Mouse (Mus musculus) stomach, embryonic 15.5 days (tissue): ENCODE data around the gene Gm21304. TPM values are rescaled to one million over a fixed set of nuclear protein-coding genes. Genes with fewer than 3 reads are reported as not detected.
"Not testable (repeated sequence)": the region's sequence is repeated elsewhere in the genome, so short reads cannot be mapped to it uniquely, and the experiment has no call there.

Source experiments
- ATAC-seq: fragments of 200-750 bp; cut with Nextera tagmentation; 2 replicates; pipeline ENCODE4 v1.8.0; 2017; ENCODE audit warnings: low read depth, moderate number of reproducible peaks, moderate TSS enrichment; ENCODE audit not compliant: insufficient read depth, low FRiP score
- H3K27ac ChIP-seq: fragments of 300-500 bp; sonication (generic); 2 replicates; pipeline ENCODE4 v1.5.1; 2015; ENCODE audit warnings: mild to moderate bottlenecking, inconsistent platforms
- H3K27me3 ChIP-seq: fragments of 300-500 bp; sonication (generic); replicated peaks from 2 replicates; pipeline ENCODE4 v1.6.1; 2015; ENCODE audit warnings: inconsistent platforms
- H3K36me3 ChIP-seq: fragments of 300-500 bp; sonication (generic); 2 replicates; pipeline ENCODE4 v1.6.1; 2015; ENCODE audit warnings: inconsistent platforms
- H3K4me1 ChIP-seq: fragments of 300-500 bp; sonication (generic); 2 replicates; pipeline ENCODE4 v1.6.1; 2015; ENCODE audit warnings: inconsistent platforms
- H3K4me2 ChIP-seq: fragments of 300-500 bp; sonication (generic); 2 replicates; pipeline ENCODE4 v1.6.1; 2015; ENCODE audit warnings: mild to moderate bottlenecking, inconsistent platforms
- H3K4me3 ChIP-seq: fragments of 300-500 bp; sonication (generic); replicated peaks from 2 replicates; pipeline ENCODE4 v1.5.1; 2015; ENCODE audit warnings: inconsistent platforms
- H3K9ac ChIP-seq: fragments of 300-500 bp; sonication (generic); 2 replicates; pipeline ENCODE4 v1.6.1; 2015; ENCODE audit warnings: inconsistent platforms
- H3K9me3 ChIP-seq: fragments of 300-500 bp; sonication (generic); 2 replicates; pipeline ENCODE4 v1.6.1; 2016; ENCODE audit warnings: inconsistent platforms
- WGBS: fragments of 180-500 bp; shearing (Covaris S2); methylation state at CpG from one replicate; pipeline ENCODE4 v1.1.7; 2015; 5-methylcytosine and 5-hydroxymethylcytosine counted together
- polyA plus RNA-seq: library from polyadenylated mRNA; unstranded; fragments of >200 nt; fragmentation: Nextera tagmentation; extraction: Ambion mirVana; gene quantifications from 2 replicates; pipeline ENCODE4 v1.2.1, GENCODE M21; 2015

The Gm21304 gene
- not detected in 2 replicates for polyA plus RNA-seq

- H3K4me1 ChIP-seq, H3K4me3 ChIP-seq, H3K27ac ChIP-seq, H3K4me2 ChIP-seq, H3K27me3 ChIP-seq, H3K36me3 ChIP-seq, H3K9ac ChIP-seq, H3K9me3 ChIP-seq, ATAC-seq: not testable (repeated sequence)
- WGBS = no CpG with 5 or more reads among the region's 3 CpGs
Observed at GRCm38 (mm10) chr10:104168215-104168614, at the start of gene Gm21304. Gene Gm21304 (plus strand): TSS chr10:104168515.

DNA sequence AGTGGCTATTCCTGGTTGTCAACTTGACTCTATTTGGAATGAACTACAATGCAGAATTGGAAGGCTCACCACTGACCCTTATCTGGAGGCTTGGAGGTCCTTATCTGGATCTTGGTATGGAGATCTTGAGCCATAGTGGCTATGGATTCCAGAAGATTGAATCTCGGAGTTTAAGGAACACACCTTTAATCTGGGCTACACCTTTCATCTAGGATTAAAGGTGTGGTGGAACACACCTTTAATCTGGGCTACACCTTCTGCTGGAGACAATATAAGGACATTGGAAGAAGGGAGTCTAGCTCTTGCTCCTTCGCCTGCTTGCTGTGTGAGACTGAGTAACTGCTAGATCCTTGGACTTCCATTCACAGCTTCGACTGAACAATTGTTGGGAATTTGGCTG lies 25.6 kb upstream of the Gm21304 start, which contains the start of gene Gm21293:
Gene Gm21293 (plus strand): TSS at position 301 of the 400 bp plus-strand sequence.
- not testable (repeated sequence) for H3K4me1 ChIP-seq, ATAC-seq, H3K27ac ChIP-seq, H3K4me3 ChIP-seq, H3K4me2 ChIP-seq, H3K27me3 ChIP-seq, H3K9ac ChIP-seq, H3K9me3 ChIP-seq, H3K36me3 ChIP-seq
- WGBS = no CpG with 5 or more reads among the region's 3 CpGs

DNA sequence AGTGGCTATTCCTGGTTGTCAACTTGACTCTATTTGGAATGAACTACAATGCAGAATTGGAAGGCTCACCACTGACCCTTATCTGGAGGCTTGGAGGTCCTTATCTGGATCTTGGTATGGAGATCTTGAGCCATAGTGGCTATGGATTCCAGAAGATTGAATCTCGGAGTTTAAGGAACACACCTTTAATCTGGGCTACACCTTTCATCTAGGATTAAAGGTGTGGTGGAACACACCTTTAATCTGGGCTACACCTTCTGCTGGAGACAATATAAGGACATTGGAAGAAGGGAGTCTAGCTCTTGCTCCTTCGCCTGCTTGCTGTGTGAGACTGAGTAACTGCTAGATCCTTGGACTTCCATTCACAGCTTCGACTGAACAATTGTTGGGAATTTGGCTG lies 17.1 kb upstream of the Gm21304 start, which contains the start of gene Gm6763:
Gene Gm6763 (plus strand): TSS at position 301 of the 400 bp plus-strand sequence.
- not testable (repeated sequence) for H3K4me3 ChIP-seq, H3K4me1 ChIP-seq, H3K27me3 ChIP-seq, H3K36me3 ChIP-seq, H3K4me2 ChIP-seq, ATAC-seq, H3K9ac ChIP-seq, H3K27ac ChIP-seq, H3K9me3 ChIP-seq
- no CpG with 5 or more reads among the region's 3 CpGs for WGBS

GRCm38 (mm10) chr10:104159706-104160105 lies 8.6 kb upstream of the Gm21304 start, which contains the start of gene Gm8764:
Gene Gm8764 (plus strand): TSS chr10:104160006.
- not testable (repeated sequence) for H3K4me2 ChIP-seq, H3K4me1 ChIP-seq, H3K4me3 ChIP-seq, H3K36me3 ChIP-seq, H3K9me3 ChIP-seq, H3K27ac ChIP-seq, H3K9ac ChIP-seq, ATAC-seq, H3K27me3 ChIP-seq
- no CpG with 5 or more reads among the region's 3 CpGs for WGBS

GRCm38 (mm10) chr10:104176724-104177123 lies 8.4 kb downstream of the Gm21304 start, which contains the start of gene Gm21312:
Gene Gm21312 (plus strand): TSS chr10:104177024.
- not testable (repeated sequence) for H3K4me1 ChIP-seq, H3K36me3 ChIP-seq
- no CpG with 5 or more reads among the region's 3 CpGs for WGBS

GRCm38 (mm10) chr10:104185233-104185632 lies 16.9 kb downstream of the Gm21304 start, which contains the start of gene Gm20765:
Gene Gm20765 (plus strand): TSS chr10:104185533.
- not testable (repeated sequence) for H3K9ac ChIP-seq, H3K27me3 ChIP-seq, H3K4me2 ChIP-seq, H3K27ac ChIP-seq, ATAC-seq, H3K36me3 ChIP-seq, H3K4me1 ChIP-seq, H3K9me3 ChIP-seq, H3K4me3 ChIP-seq
- WGBS = no CpG with 5 or more reads among the region's 3 CpGs

More at GRCm38 (mm10) chr10:104176724-104177123, 8.4 kb downstream of the Gm21304 start, which contains the start of gene Gm21312:
- H3K27me3 ChIP-seq, H3K4me2 ChIP-seq, H3K9me3 ChIP-seq, H3K9ac ChIP-seq, H3K4me3 ChIP-seq, H3K27ac ChIP-seq, ATAC-seq: not testable (repeated sequence)

GRCm38 (mm10) chr10:104193742-104194141 lies 25.4 kb downstream of the Gm21304 start, which contains the start of gene Gm4340:
Gene Gm4340 (plus strand): TSS chr10:104194042.
- not testable (repeated sequence) for ATAC-seq, H3K9me3 ChIP-seq, H3K4me1 ChIP-seq, H3K27me3 ChIP-seq, H3K27ac ChIP-seq, H3K36me3 ChIP-seq, H3K9ac ChIP-seq, H3K4me3 ChIP-seq, H3K4me2 ChIP-seq
- no CpG with 5 or more reads among the region's 3 CpGs for WGBS

- Histone ChIP-seq H3K36me3 (no peaks in the 10 kb centered on the region), H3K27ac (no peak overlapping the region), H3K4me3 (no peak overlapping the region), H3K4me2 (no peak overlapping the region), H3K27me3 (no peaks in the 10 kb centered on the region), H3K9me3 (no peaks in the 10 kb centered on the region), H3K9ac (no peak overlapping the region), H3K4me1 (no peaks in the 10 kb centered on the region)
- WGBS = 88% methylated on average over 1 of the region's 1 CpGs
- no peak for ATAC-seq
Observed at GRCm38 (mm10) chr10:104209655-104210054, 41.3 kb downstream of the Gm21304 start.

DNA sequence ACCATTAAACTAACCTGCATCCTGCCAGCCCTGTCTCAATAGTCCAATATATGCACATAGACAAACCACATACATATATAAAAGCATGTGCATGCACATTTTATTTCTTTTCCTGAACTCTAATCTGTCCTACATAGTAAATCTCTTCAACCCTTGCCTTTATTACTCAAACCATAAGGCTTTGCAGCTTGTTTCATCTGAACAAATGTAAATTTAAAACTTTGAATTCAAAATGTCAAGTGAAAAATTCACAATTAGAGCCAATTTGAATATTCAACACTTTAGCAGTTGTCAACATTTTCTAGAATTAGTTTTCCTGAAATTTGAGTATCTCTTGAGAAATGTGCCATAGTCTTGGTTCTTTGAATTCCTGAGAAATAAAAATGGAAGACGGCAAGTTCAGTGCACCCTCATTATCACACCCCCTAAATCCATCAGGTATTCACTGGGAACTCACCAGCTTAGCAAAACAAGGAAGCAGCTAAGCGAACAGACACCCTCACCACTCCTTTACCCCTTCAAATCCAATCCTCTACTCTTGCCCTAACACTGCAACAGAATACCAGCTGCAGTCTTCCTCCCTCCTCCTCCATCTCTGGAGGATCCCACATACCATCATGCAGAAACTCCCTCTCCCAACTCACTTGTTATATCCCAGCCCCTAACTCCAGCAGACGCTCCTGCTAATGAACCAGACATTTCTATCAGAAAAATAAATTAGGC lies 42.1 kb downstream of the Gm21304 start:
- 74% methylated on average over 3 of the region's 3 CpGs for WGBS
- ATAC-seq = no peak
- no peak overlapping the region for H3K4me3 ChIP-seq
- H3K27ac ChIP-seq = no peak overlapping the region
- H3K9me3 ChIP-seq = no peaks in the 10 kb centered on the region
- H3K4me1 ChIP-seq = no peaks in the 10 kb centered on the region
- H3K9ac ChIP-seq = no peak overlapping the region
- no peaks in the 10 kb centered on the region for H3K27me3 ChIP-seq
- no peak overlapping the region for H3K4me2 ChIP-seq
- no peaks in the 10 kb centered on the region for H3K36me3 ChIP-seq

DNA sequence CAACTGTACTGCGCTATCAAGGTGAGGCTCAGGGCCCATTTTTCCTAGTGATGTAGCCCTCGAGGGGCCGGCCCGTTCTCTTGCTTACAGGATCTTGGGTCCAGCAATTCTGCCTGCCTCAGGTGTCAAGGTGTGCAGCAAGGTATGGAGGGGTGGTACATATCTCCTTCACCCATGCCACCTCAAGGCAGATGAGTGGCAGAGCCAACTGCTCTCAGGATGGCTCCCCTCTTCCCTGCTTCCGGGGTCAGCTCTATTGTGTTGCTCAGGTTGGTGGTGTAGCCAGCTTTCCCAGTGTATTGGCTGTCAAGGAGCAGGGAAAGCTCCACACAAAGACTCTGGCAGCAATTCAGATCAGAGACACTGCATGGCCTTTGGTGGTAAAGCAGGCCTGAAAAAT lies 46.2 kb downstream of the Gm21304 start:
- H3K9ac ChIP-seq = no peak overlapping the region
- no peak overlapping the region for H3K4me3 ChIP-seq
- ATAC-seq = no peak
- 90% methylated on average over 5 of the region's 5 CpGs for WGBS
- no peaks in the 10 kb centered on the region for H3K9me3 ChIP-seq
- H3K27me3 ChIP-seq = no peaks in the 10 kb centered on the region
- H3K4me2 ChIP-seq = no peak overlapping the region
- H3K36me3 ChIP-seq = no peaks in the 10 kb centered on the region
- no peaks in the 10 kb centered on the region for H3K4me1 ChIP-seq
- no peak overlapping the region for H3K27ac ChIP-seq
